Mouse (Mus musculus): ENCODE results near the gene Btbd35f5.
"Not testable (repeated sequence)": the region's sequence is repeated elsewhere in the genome, so short reads cannot be mapped to it uniquely, and the experiment has no call there.

Btbd35f5 gene

DNA sequence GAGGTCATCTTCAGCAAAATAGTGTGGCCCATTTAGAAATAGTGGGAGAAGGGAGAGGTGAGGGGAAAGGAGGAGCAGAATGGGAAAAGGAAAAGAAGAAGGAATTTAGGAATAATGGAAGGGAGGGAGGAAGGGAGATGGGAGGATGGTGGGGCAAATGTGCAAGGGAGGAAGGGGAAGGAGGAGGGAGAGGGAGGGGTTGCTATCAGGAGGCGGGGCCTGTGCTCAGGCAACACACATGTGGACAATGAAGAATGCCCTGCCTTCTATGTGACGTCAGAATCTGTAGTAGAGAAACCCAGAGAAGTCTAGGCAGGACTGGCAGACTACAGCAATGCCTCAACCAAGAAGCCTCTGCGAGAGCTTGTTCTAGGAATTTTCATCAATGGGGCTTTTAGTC, at the start of gene Btbd35f5:
Btbd35f5 (plus strand) TSS at position 301 of the 400 bp plus-strand sequence.
- DNase-seq, result not testable (repeated sequence)

DNA sequence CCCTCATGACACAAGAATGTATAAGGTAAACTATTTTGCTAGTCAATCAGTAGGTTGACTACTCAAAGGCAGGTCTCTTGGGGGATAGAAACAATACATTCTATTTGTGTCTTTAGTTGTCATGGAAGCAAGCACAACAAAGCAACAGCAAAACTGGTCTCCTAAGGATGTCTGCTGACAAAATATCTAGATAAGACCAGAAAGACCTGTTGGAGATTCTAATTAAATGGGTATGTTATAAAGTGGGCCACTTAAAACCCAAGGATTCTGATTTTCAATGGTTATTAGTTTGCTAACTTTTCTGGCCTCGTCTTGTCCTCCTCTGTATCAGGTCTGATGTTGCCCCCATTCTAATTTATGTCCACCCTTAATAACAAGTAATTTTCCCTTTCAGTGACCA, 32.2 kb upstream of the Btbd35f5 start, which contains the start of gene Gm21789:
Gm21789 (plus strand) TSS at position 301 of the 400 bp plus-strand sequence.
- DNase-seq, result not testable (repeated sequence)
